ENCODE assay signal across 22 mouse cellular contexts in genomic region chr13:97254564-97255164, GRCm38 (mm10). TPM values are rescaled to one million over a fixed set of nuclear protein-coding genes. Genes with fewer than 3 reads are reported as not detected.
DNase-seq lines count a peak whose midpoint lies in the region; ATAC-seq and TF ChIP-seq lines count a peak whose summit lies in the region.
"Had no signal": no experiment of that assay in that cellular context is flagged by ENCODE, and none has a peak within 500 bp of the region (broad histone marks: within the 10 kb centered on the region; RNA-seq: fewer than 3 reads in every experiment).

No protein-coding gene starts in this region.

- 76% methylated on average over 10 of the region's 10 CpGs for WGBS in intestine, embryonic 15.5 days
- 78% methylated on average over 10 of the region's 10 CpGs for WGBS in intestine, embryonic 16.5 days
- 65% methylated on average over 10 of the region's 10 CpGs for WGBS in forebrain, postnatal 0 days
- WGBS in small intestine, adult 2 months: 89% methylated on average over 10 of the region's 10 CpGs
- WGBS in cerebellum, adult 2 months: 69% methylated on average over 10 of the region's 10 CpGs

- intact Hi-C loops in left cerebral cortex, postnatal 36 days (cut with DNase I): no loop called here

- H3K4me3 ChIP-seq in intestine, embryonic 15.5 days (replicated peaks): no peak overlapping the region
- H3K4me3 ChIP-seq in intestine, embryonic 16.5 days (ENCODE audit: low read length): no peak overlapping the region
- no peak overlapping the region for H3K4me3 ChIP-seq in forebrain, postnatal 0 days (ENCODE audit: low read depth, low read length)
- H3K4me3 ChIP-seq in small intestine, adult 2 months (ENCODE audit: low read depth, low read length): no peak overlapping the region
- H3K4me3 ChIP-seq in cerebellum, adult 2 months (replicated peaks; ENCODE audit: insufficient read depth, low read depth, low read length): no peak overlapping the region
- H3K4me3 ChIP-seq: embryonic facial prominence, embryonic 13.5 days; heart, embryonic 10.5 days; limb, embryonic 13.5 days; liver, embryonic 13.5 days; megakaryocyte, embryonic 14.5 days; neural tube, embryonic 13.5 days had no signal

- ATAC-seq in intestine, embryonic 15.5 days: no peak
- no peak for ATAC-seq in intestine, embryonic 16.5 days
- ATAC-seq in forebrain, postnatal 0 days: no peak
- ATAC-seq: hindbrain, embryonic 16.5 days had no signal

- H3K9ac ChIP-seq in intestine, embryonic 15.5 days: no peak overlapping the region
- H3K9ac ChIP-seq in intestine, embryonic 16.5 days (ENCODE audit: low read depth, low read length): no peak overlapping the region
- H3K9ac ChIP-seq in forebrain, postnatal 0 days: no peak overlapping the region
- H3K9ac ChIP-seq: embryonic facial prominence, embryonic 13.5 days; limb, embryonic 13.5 days; liver, embryonic 13.5 days; neural tube, embryonic 13.5 days had no signal

- no peak for TF ChIP-seq POLR2A in small intestine, adult 2 months (IDR thresholded peaks at IDR 0.05; ENCODE audit: low read depth, low read length)
- TF ChIP-seq POLR2A in cerebellum, adult 2 months (IDR thresholded peaks at IDR 0.05; ENCODE audit: borderline replicate concordance, insufficient read depth, low read length): no peak

- peak; percentile 53 for DNase-seq in retina, postnatal 1 day
- no peak for DNase-seq in retina, embryonic 14.5 days (ENCODE audit: low spot score)
- peak; percentile 18 for DNase-seq in forebrain, postnatal 0 days
- no peak for DNase-seq in left cerebral cortex, postnatal 36 days (ENCODE audit: low spot score in 2 of 2)
- DNase-seq in cerebellum, adult 2 months: no peak
- DNase-seq: B cell, adult 2 months; cerebellum, adult 9-10 months; gastrocnemius, postnatal 36 days; kidney, adult 2 months; kidney, postnatal 25 days; liver, embryonic 13.5 days; spleen, adult 18-20 months; thymus, postnatal 4 days had no signal

- no peak overlapping the region for H3K4me2 ChIP-seq in intestine, embryonic 15.5 days (replicated peaks)
- no peak overlapping the region for H3K4me2 ChIP-seq in intestine, embryonic 16.5 days (ENCODE audit: low read depth, low read length)
- H3K4me2 ChIP-seq in forebrain, postnatal 0 days (ENCODE audit: low read depth): no peak overlapping the region
- H3K4me2 ChIP-seq: embryonic facial prominence, embryonic 13.5 days; limb, embryonic 13.5 days; liver, embryonic 13.5 days; neural tube, embryonic 13.5 days had no signal

- TF ChIP-seq CTCF in forebrain, postnatal 0 days (IDR thresholded peaks at IDR 0.05; ENCODE audit: low read depth): no peak
- no peak for TF ChIP-seq CTCF in small intestine, adult 2 months (IDR thresholded peaks at IDR 0.05; ENCODE audit: extremely low read depth, insufficient read length, insufficient replicate concordance, low read depth, low read length)
- no peak for TF ChIP-seq CTCF in cerebellum, adult 2 months (IDR thresholded peaks at IDR 0.05; ENCODE audit: borderline replicate concordance, insufficient read depth, low read depth, low read length)

- peaks cover 4% of the 10 kb centered on the region for H3K4me1 ChIP-seq in intestine, embryonic 15.5 days (replicated peaks)
- H3K4me1 ChIP-seq in intestine, embryonic 16.5 days (ENCODE audit: control insufficient read depth, insufficient read depth, low read length): peaks cover 7% of the 10 kb centered on the region; the same call in 1 of the 2 replicates
- H3K4me1 ChIP-seq in forebrain, postnatal 0 days (ENCODE audit: insufficient read depth): peaks cover 40% of the 10 kb centered on the region
- H3K4me1 ChIP-seq in small intestine, adult 2 months (ENCODE audit: control insufficient read depth, insufficient read depth, insufficient read length, low read length): peaks cover 10% of the 10 kb centered on the region
- no peaks in the 10 kb centered on the region; the same call in 1 of the 2 replicates for H3K4me1 ChIP-seq in cerebellum, adult 2 months (ENCODE audit: control insufficient read depth, insufficient read depth, low read length)

- H3K9me3 ChIP-seq in intestine, embryonic 15.5 days: no peaks in the 10 kb centered on the region
- H3K9me3 ChIP-seq in intestine, embryonic 16.5 days (ENCODE audit: control insufficient read depth, low read length): no peaks in the 10 kb centered on the region
- no peaks in the 10 kb centered on the region; the same call in 1 of the 2 replicates for H3K9me3 ChIP-seq in forebrain, postnatal 0 days (ENCODE audit: low read length)
- H3K9me3 ChIP-seq: embryonic facial prominence, embryonic 13.5 days; heart, embryonic 10.5 days; limb, embryonic 13.5 days; liver, embryonic 13.5 days; neural tube, embryonic 13.5 days had no signal

- H3K36me3 ChIP-seq in intestine, embryonic 15.5 days: peaks cover 4% of the 10 kb centered on the region; the same call in 1 of the 2 replicates
- peaks cover 3% of the 10 kb centered on the region; the same call in 1 of the 2 replicates for H3K36me3 ChIP-seq in intestine, embryonic 16.5 days (ENCODE audit: control insufficient read depth, insufficient read depth, low read length)
- H3K36me3 ChIP-seq in forebrain, postnatal 0 days (ENCODE audit: insufficient read depth): peaks cover 21% of the 10 kb centered on the region
- peaks cover 24% of the 10 kb centered on the region for H3K36me3 ChIP-seq in small intestine, adult 2 months (ENCODE audit: control insufficient read depth, insufficient read depth, low read length)

- no peaks in the 10 kb centered on the region for H3K27me3 ChIP-seq in intestine, embryonic 15.5 days (replicated peaks)
- H3K27me3 ChIP-seq in intestine, embryonic 16.5 days (replicated peaks; ENCODE audit: control insufficient read depth, insufficient read depth, low read length): no peaks in the 10 kb centered on the region
- no peaks in the 10 kb centered on the region for H3K27me3 ChIP-seq in forebrain, postnatal 0 days (ENCODE audit: insufficient read depth, low read length)
- no peaks in the 10 kb centered on the region for H3K27me3 ChIP-seq in small intestine, adult 2 months (ENCODE audit: control insufficient read depth, insufficient read depth, low read length)
- H3K27me3 ChIP-seq in cerebellum, adult 2 months (ENCODE audit: control insufficient read depth, insufficient read depth, low read length): peaks cover 2% of the 10 kb centered on the region; the same call in 1 of the 2 replicates
- H3K27me3 ChIP-seq: embryonic facial prominence, embryonic 13.5 days; liver, embryonic 13.5 days; neural tube, embryonic 13.5 days had no signal

- 0 out of 2 replicates have a peak overlapping the region, but pooled peaks have one; percentile 72 for H3K27ac ChIP-seq in intestine, embryonic 15.5 days
- no peak overlapping the region for H3K27ac ChIP-seq in intestine, embryonic 16.5 days (ENCODE audit: low read length)
- 0 out of 2 replicates have a peak overlapping the region, but pooled peaks have one; percentile 68 for H3K27ac ChIP-seq in forebrain, postnatal 0 days (ENCODE audit: low read depth, low read length)
- H3K27ac ChIP-seq in small intestine, adult 2 months (ENCODE audit: insufficient read depth, low read depth, low read length): peak overlapping the region; percentile 95
- no peak overlapping the region for H3K27ac ChIP-seq in cerebellum, adult 2 months (ENCODE audit: insufficient read depth, low read length)
- H3K27ac ChIP-seq: embryonic facial prominence, embryonic 13.5 days; heart, embryonic 10.5 days; limb, embryonic 13.5 days; liver, embryonic 13.5 days; neural tube, embryonic 13.5 days had no signal

RNA-seq across cellular contexts. Expression of gene Enc1, which starts 13.8 kb away (rescaled TPM):
- polyA plus RNA-seq in intestine, embryonic 15.5 days (2015; fragmentation: Nextera tagmentation; extraction: Ambion mirVana): 6.0 and 6.1 TPM in 2 replicates
- 5.8 and 6.1 TPM in 2 replicates for polyA plus RNA-seq in intestine, embryonic 16.5 days (2015; fragmentation: Nextera tagmentation; extraction: Ambion mirVana)
- total RNA-seq in forebrain, postnatal 0 days (2014; rRNA removed): 423 and 513 TPM in 2 replicates
- polyA plus RNA-seq in forebrain, postnatal 0 days (2015; fragmentation: Nextera tagmentation; extraction: Ambion mirVana): 76.8 and 80.3 TPM in 2 replicates
- polyA plus RNA-seq in small intestine, adult 2 months (2012; rRNA removed): 3.4 and 4.6 TPM in 2 replicates
- total RNA-seq in left cerebral cortex, postnatal 36 days (2021): 100 to 1,000 TPM; 570 to 627 TPM
- polyA plus RNA-seq in cerebellum, adult 2 months (2012; rRNA removed): 16.7 and 20.2 TPM in 2 replicates

RNA-seq across cellular contexts. Expression of gene Hexb, which starts 56.5 kb away (rescaled TPM):
- polyA plus RNA-seq in intestine, embryonic 15.5 days (2015; fragmentation: Nextera tagmentation; extraction: Ambion mirVana): 93.1 and 94.7 TPM in 2 replicates
- polyA plus RNA-seq in intestine, embryonic 16.5 days (2015; fragmentation: Nextera tagmentation; extraction: Ambion mirVana): 142 and 184 TPM in 2 replicates
- 49.2 and 54.3 TPM in 2 replicates for total RNA-seq in forebrain, postnatal 0 days (2014; rRNA removed)
- 49.2 and 50.6 TPM in 2 replicates for polyA plus RNA-seq in forebrain, postnatal 0 days (2015; fragmentation: Nextera tagmentation; extraction: Ambion mirVana)
- 82.6 and 294 TPM in 2 replicates for polyA plus RNA-seq in small intestine, adult 2 months (2012; rRNA removed)
- total RNA-seq in left cerebral cortex, postnatal 36 days (2021): 100 to 1,000 TPM; 111 to 119 TPM
- polyA plus RNA-seq in cerebellum, adult 2 months (2012; rRNA removed): 61.0 and 62.9 TPM in 2 replicates

Comparison
In these comparisons a context has a peak if more than half of its experiments do, and no peak if none do; other contexts are left out.
1. H3K27ac ChIP-seq: peak in intestine, embryonic 15.5 days (single experiment), forebrain, postnatal 0 days (single experiment) and small intestine, adult 2 months (single experiment); none in intestine, embryonic 16.5 days (single experiment) and cerebellum, adult 2 months (single experiment).
2. DNase-seq: peak in retina, postnatal 1 day (single experiment) and forebrain, postnatal 0 days (single experiment); none in retina, embryonic 14.5 days (single experiment), left cerebral cortex, postnatal 36 days (0 of 2) and cerebellum, adult 2 months (0 of 2).